Mouse (Mus musculus): Measurements from ENCODE around the gene Tas2r143.

The Tas2r143 gene

GRCm38 (mm10) chr6:42397041-42397657 lies 2.9 kb upstream of the Tas2r143 start:
- peak; percentile 54 to 58 for DNase-seq (ENCODE audit: low spot score in 2 of 2)

GRCm38 (mm10) chr6:42398285-42398684 lies 1.8 kb upstream of the Tas2r143 start:
- peak; percentile 34 to 38 for DNase-seq (ENCODE audit: low spot score in 2 of 2)

- no peak for DNase-seq (ENCODE audit: low spot score in 2 of 2)
Observed at GRCm38 (mm10) chr6:42398998-42399397, 1.0 kb upstream of the Tas2r143 start.

GRCm38 (mm10) chr6:42405134-42405533 lies 5.1 kb downstream of the Tas2r143 start, which contains the start of gene Tas2r135:
Gene Tas2r135 (plus strand): TSS chr6:42405434.
- DNase-seq (ENCODE audit: low spot score in 2 of 2): no peak

- DNase-seq (ENCODE audit: low spot score in 2 of 2): no peak
Observed at GRCm38 (mm10) chr6:42419443-42419842, 19.4 kb downstream of the Tas2r143 start.

- peak; percentile 12 to 32 for DNase-seq (ENCODE audit: low spot score in 2 of 2)
Observed at GRCm38 (mm10) chr6:42421439-42421838, 21.4 kb downstream of the Tas2r143 start.

- DNase-seq (ENCODE audit: low spot score in 2 of 2): no peak
Observed at GRCm38 (mm10) chr6:42424472-42424871, 24.4 kb downstream of the Tas2r143 start.

GRCm38 (mm10) chr6:42426337-42426736 lies 26.3 kb downstream of the Tas2r143 start:
- DNase-seq (ENCODE audit: low spot score in 2 of 2): no peak

- no peak for DNase-seq (ENCODE audit: low spot score in 2 of 2)
Observed at GRCm38 (mm10) chr6:42433554-42433953, 33.5 kb downstream of the Tas2r143 start.

GRCm38 (mm10) chr6:42434446-42434845 lies 34.4 kb downstream of the Tas2r143 start, which contains the start of gene Tas2r126:
Gene Tas2r126 (plus strand): TSS chr6:42434535.
- no peak for DNase-seq (ENCODE audit: low spot score in 2 of 2)

GRCm38 (mm10) chr6:42435490-42435889 lies 35.5 kb downstream of the Tas2r143 start:
- DNase-seq (ENCODE audit: low spot score in 2 of 2): no peak

- DNase-seq (ENCODE audit: low spot score in 2 of 2): no peak
Observed at GRCm38 (mm10) chr6:42441395-42441794, 41.4 kb downstream of the Tas2r143 start.

- no peak for DNase-seq (ENCODE audit: low spot score in 2 of 2)
Observed at GRCm38 (mm10) chr6:42444491-42444890, 44.5 kb downstream of the Tas2r143 start.

- DNase-seq (ENCODE audit: low spot score in 2 of 2): no peak
Observed at GRCm38 (mm10) chr6:42447381-42447780, 47.3 kb downstream of the Tas2r143 start.
